Mouse (Mus musculus): ENCODE results near the gene Gm8994. TPM values are rescaled to one million over a fixed set of nuclear protein-coding genes. Genes with fewer than 3 reads are reported as not detected.

Gene Gm8994
- polyA plus RNA-seq, 1 experiment from 2014 or later, result not detected

GRCm38 (mm10) chr6:136364008-136364407 lies 36.7 kb downstream of the Gm8994 start:
- H3K9me3 ChIP-seq, result no peaks in the 10 kb centered on the region
- no peaks in the 10 kb centered on the region for H3K27me3 ChIP-seq (replicated peaks)
- no peak overlapping the region for H3K9ac ChIP-seq
- no peak for ATAC-seq (ENCODE audit: extremely low read depth, insufficient number of reproducible peaks, low FRiP score, low TSS enrichment)
- H3K4me2 ChIP-seq, result no peak overlapping the region
- 79% methylated on average over 4 of the region's 4 CpGs for WGBS
- no peaks in the 10 kb centered on the region for H3K36me3 ChIP-seq
- H3K4me1 ChIP-seq, result 0 out of 2 replicates have a peak, but pooled peaks cover 3% of the 10 kb centered on the region
- no peak overlapping the region for H3K27ac ChIP-seq (replicated peaks)
- no peak overlapping the region for H3K4me3 ChIP-seq

DNA sequence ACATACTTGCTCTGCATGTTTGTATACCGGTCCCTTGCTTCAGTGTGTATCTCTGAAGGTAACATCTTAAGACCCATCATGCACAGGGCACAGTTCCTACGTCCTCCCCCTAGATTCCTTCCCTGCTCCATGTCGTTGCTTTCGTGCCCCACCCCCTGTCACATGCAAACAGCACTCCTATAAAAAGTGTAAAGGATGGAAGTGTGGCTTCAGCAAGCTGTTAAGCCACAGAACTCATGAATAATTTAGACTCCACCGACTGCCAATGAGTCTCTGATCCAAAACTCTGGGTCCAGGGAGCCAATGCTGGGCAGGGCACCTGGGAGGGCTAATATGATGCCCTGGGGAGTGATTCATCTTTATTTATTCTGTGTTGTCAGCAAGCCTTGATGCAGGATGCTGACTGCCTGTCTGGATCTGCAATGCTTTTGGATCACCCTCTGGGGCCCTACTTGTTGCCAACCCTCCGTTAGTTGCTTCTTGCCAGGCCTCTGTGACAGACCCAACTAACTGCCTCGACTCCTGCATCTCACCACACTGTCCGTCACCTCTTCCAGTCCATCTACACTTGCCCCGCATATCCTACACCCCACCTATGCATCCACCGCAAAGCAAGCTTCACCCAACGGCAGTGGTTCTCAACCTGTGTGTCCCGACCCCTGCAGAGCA lies 37.2 kb downstream of the Gm8994 start:
- no peak overlapping the region for H3K27ac ChIP-seq (replicated peaks)
- no peak overlapping the region for H3K4me2 ChIP-seq
- H3K27me3 ChIP-seq (replicated peaks), result no peaks in the 10 kb centered on the region
- H3K36me3 ChIP-seq, result no peaks in the 10 kb centered on the region
- no peak for ATAC-seq (ENCODE audit: extremely low read depth, insufficient number of reproducible peaks, low FRiP score, low TSS enrichment)
- 0 out of 2 replicates have a peak, but pooled peaks cover 3% of the 10 kb centered on the region for H3K4me1 ChIP-seq
- H3K4me3 ChIP-seq, result no peak overlapping the region
- no peaks in the 10 kb centered on the region for H3K9me3 ChIP-seq
- H3K9ac ChIP-seq, result no peak overlapping the region
- 69% methylated on average over 12 of the region's 12 CpGs for WGBS

GRCm38 (mm10) chr6:136376097-136376496 lies 48.8 kb downstream of the Gm8994 start:
- 0 out of 2 replicates have a peak, but pooled peaks cover 6% of the 10 kb centered on the region for H3K9me3 ChIP-seq
- H3K4me3 ChIP-seq, result no peak overlapping the region
- no peak overlapping the region for H3K4me2 ChIP-seq
- H3K36me3 ChIP-seq, result no peaks in the 10 kb centered on the region
- H3K9ac ChIP-seq, result no peak overlapping the region
- no peak overlapping the region for H3K27ac ChIP-seq (replicated peaks)
- H3K27me3 ChIP-seq (replicated peaks), result no peaks in the 10 kb centered on the region
- no peaks in the 10 kb centered on the region for H3K4me1 ChIP-seq
- ATAC-seq (ENCODE audit: extremely low read depth, insufficient number of reproducible peaks, low FRiP score, low TSS enrichment), result no peak

Other genes with a start within 250 kb of the Gm8994 start
- gene Grin2b, start 154.0 kb upstream of the Gm8994 start, polyA plus RNA-seq (2015; fragmentation: Nextera tagmentation; extraction: Ambion mirVana), result 0.03 and 0.05 TPM in 2 replicates
- not detected in 2 replicates for gene E330021D16Rik, start 88.0 kb downstream of the Gm8994 start, polyA plus RNA-seq (2015; fragmentation: Nextera tagmentation; extraction: Ambion mirVana)
- gene Atf7ip, start 178.6 kb downstream of the Gm8994 start, polyA plus RNA-seq (2015; fragmentation: Nextera tagmentation; extraction: Ambion mirVana), result 31.6 and 33.7 TPM in 2 replicates